Mouse (Mus musculus): ENCODE data around the gene Ing4. TPM values are rescaled to one million over a fixed set of nuclear protein-coding genes. Genes with fewer than 3 reads are reported as not detected.
"Not testable (repeated sequence)": the region's sequence is repeated elsewhere in the genome, so short reads cannot be mapped to it uniquely, and the experiment has no call there.

The Ing4 gene
- polyA plus RNA-seq, 1 experiment from 2014 or later, result 66.6 TPM

DNA sequence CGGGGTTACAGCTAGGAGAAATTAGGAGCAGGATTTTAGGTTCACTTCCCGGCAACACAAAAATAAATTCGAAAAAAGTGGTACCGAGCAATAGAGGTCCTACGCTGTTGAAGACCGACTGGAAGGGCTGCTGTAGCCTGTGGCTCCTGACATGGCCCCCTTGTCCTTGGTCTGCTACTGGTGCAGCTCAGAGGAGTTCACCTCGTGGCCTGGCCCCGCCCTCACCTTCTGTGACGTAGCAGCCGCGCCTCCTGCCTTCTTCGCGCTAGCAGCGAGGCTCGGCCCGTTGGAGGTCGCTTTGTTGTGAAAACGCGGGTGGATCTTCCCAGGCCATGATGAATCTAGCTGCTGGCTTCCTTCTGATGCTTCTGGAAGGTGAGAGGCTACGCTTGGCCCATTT lies 10.1 kb downstream of the Ing4 start, which contains the start of gene Acrbp:
Acrbp (plus strand) TSS at position 12 of the 400 bp plus-strand sequence.
- Histone ChIP-seq H3K27me3 (ENCODE audit: control insufficient read depth, insufficient read depth, low read length) (no peaks in the 10 kb centered on the region), H3K4me1 (ENCODE audit: control insufficient read depth, insufficient read depth, low read length) (no peaks in the 10 kb centered on the region), H3K4me2 (no peak within 1 kb of the TSS), H3K9me3 (replicated peaks; ENCODE audit: control insufficient read depth, low read length) (no peaks in the 10 kb centered on the region), H3K9ac (ENCODE audit: low read depth, low read length) (no peak within 1 kb of the TSS), H3K27ac (ENCODE audit: low read depth, low read length) (no peak within 1 kb of the TSS), H3K4me3 (ENCODE audit: low read depth, low read length) (no peak within 1 kb of the TSS), H3K36me3 (ENCODE audit: control insufficient read depth, insufficient read depth, low read length) (peaks cover 25% of the 10 kb centered on the region)
- WGBS (ENCODE audit: insufficient replicate concordance), result 33% methylated on average over 20 of the region's 20 CpGs
- ATAC-seq (replicated peaks; ENCODE audit: insufficient number of reproducible peaks, low FRiP score, low TSS enrichment), result no peak

- no peaks in the 10 kb centered on the region for H3K4me1 ChIP-seq (ENCODE audit: control insufficient read depth, insufficient read depth, low read length)
- H3K4me2 ChIP-seq, result no peak overlapping the region
- H3K9me3 ChIP-seq (replicated peaks; ENCODE audit: control insufficient read depth, low read length), result no peaks in the 10 kb centered on the region
- peaks cover 21% of the 10 kb centered on the region for H3K36me3 ChIP-seq (ENCODE audit: control insufficient read depth, insufficient read depth, low read length)
- no peak for ATAC-seq (replicated peaks; ENCODE audit: insufficient number of reproducible peaks, low FRiP score, low TSS enrichment)
- 53% methylated on average over 5 of the region's 5 CpGs for WGBS (ENCODE audit: insufficient replicate concordance)
- no peaks in the 10 kb centered on the region for H3K27me3 ChIP-seq (ENCODE audit: control insufficient read depth, insufficient read depth, low read length)
- no peak overlapping the region for H3K4me3 ChIP-seq (ENCODE audit: low read depth, low read length)
- H3K9ac ChIP-seq (ENCODE audit: low read depth, low read length), result no peak overlapping the region
- no peak overlapping the region for H3K27ac ChIP-seq (ENCODE audit: low read depth, low read length)
Observed at GRCm38 (mm10) chr6:125051237-125051636, 11.7 kb downstream of the Ing4 start.

GRCm38 (mm10) chr6:125061493-125061892 lies 21.9 kb downstream of the Ing4 start:
- H3K4me3 ChIP-seq (ENCODE audit: low read depth, low read length), result no peak overlapping the region
- H3K9me3 ChIP-seq (replicated peaks; ENCODE audit: control insufficient read depth, low read length), result no peaks in the 10 kb centered on the region
- H3K36me3 ChIP-seq (ENCODE audit: control insufficient read depth, insufficient read depth, low read length), result no peaks in the 10 kb centered on the region
- H3K27me3 ChIP-seq (ENCODE audit: control insufficient read depth, insufficient read depth, low read length), result 0 out of 2 replicates have a peak, but pooled peaks cover 2% of the 10 kb centered on the region
- peak; percentile 51; the same call in 1 of the 2 replicates for ATAC-seq (replicated peaks; ENCODE audit: insufficient number of reproducible peaks, low FRiP score, low TSS enrichment)
- H3K4me1 ChIP-seq (ENCODE audit: control insufficient read depth, insufficient read depth, low read length), result peaks cover 13% of the 10 kb centered on the region
- H3K4me2 ChIP-seq, result peak overlapping the region; percentile 34
- WGBS (ENCODE audit: insufficient replicate concordance), result 16% methylated on average over 6 of the region's 6 CpGs
- H3K9ac ChIP-seq (ENCODE audit: low read depth, low read length), result peak overlapping the region; percentile 34; the same call in 1 of the 2 replicates
- H3K27ac ChIP-seq (ENCODE audit: low read depth, low read length), result no peak overlapping the region

DNA sequence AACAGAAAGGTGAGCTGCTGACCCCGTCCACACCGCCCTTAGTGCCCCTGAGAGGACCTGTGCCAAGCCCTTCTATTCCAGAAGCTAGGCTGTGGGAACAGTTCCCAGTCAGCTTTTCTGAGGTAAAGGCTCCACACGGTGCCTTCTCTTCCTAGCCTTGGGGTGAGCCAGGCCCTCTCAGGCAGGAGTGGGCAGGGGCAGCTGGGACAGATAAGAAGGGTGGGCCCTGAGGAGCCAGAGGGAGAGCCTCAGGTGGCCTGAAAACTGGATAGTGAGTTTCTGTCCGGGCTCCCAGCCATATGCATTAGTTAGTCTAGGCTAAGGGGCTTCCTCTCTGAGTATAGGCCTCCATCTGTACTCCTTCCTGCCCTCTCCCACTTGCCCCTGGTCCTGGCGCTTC lies 23.0 kb downstream of the Ing4 start:
- Histone ChIP-seq H3K4me2 (no peak overlapping the region), H3K4me1 (ENCODE audit: control insufficient read depth, insufficient read depth, low read length) (peaks cover 13% of the 10 kb centered on the region), H3K9ac (ENCODE audit: low read depth, low read length) (no peak overlapping the region), H3K36me3 (ENCODE audit: control insufficient read depth, insufficient read depth, low read length) (no peaks in the 10 kb centered on the region), H3K4me3 (ENCODE audit: low read depth, low read length) (no peak overlapping the region), H3K27me3 (ENCODE audit: control insufficient read depth, insufficient read depth, low read length) (0 out of 2 replicates have a peak, but pooled peaks cover 2% of the 10 kb centered on the region), H3K27ac (ENCODE audit: low read depth, low read length) (no peak overlapping the region), H3K9me3 (replicated peaks; ENCODE audit: control insufficient read depth, low read length) (no peaks in the 10 kb centered on the region)
- 73% methylated on average over 5 of the region's 5 CpGs for WGBS (ENCODE audit: insufficient replicate concordance)
- no peak for ATAC-seq (replicated peaks; ENCODE audit: insufficient number of reproducible peaks, low FRiP score, low TSS enrichment)

GRCm38 (mm10) chr6:125063906-125064305 lies 24.3 kb downstream of the Ing4 start:
- H3K27me3 ChIP-seq (ENCODE audit: control insufficient read depth, insufficient read depth, low read length), result 0 out of 2 replicates have a peak, but pooled peaks cover 2% of the 10 kb centered on the region
- H3K9ac ChIP-seq (ENCODE audit: low read depth, low read length), result no peak overlapping the region
- H3K4me3 ChIP-seq (ENCODE audit: low read depth, low read length), result no peak overlapping the region
- H3K36me3 ChIP-seq (ENCODE audit: control insufficient read depth, insufficient read depth, low read length), result no peaks in the 10 kb centered on the region
- 80% methylated on average over 6 of the region's 6 CpGs for WGBS (ENCODE audit: insufficient replicate concordance)
- ATAC-seq (replicated peaks; ENCODE audit: insufficient number of reproducible peaks, low FRiP score, low TSS enrichment), result no peak
- H3K4me1 ChIP-seq (ENCODE audit: control insufficient read depth, insufficient read depth, low read length), result peaks cover 13% of the 10 kb centered on the region
- no peaks in the 10 kb centered on the region for H3K9me3 ChIP-seq (replicated peaks; ENCODE audit: control insufficient read depth, low read length)
- H3K27ac ChIP-seq (ENCODE audit: low read depth, low read length), result no peak overlapping the region
- H3K4me2 ChIP-seq, result no peak overlapping the region

GRCm38 (mm10) chr6:125065223-125065622 lies 25.7 kb downstream of the Ing4 start:
- not testable (repeated sequence) for H3K36me3 ChIP-seq (ENCODE audit: control insufficient read depth, insufficient read depth, low read length); H3K27ac ChIP-seq (ENCODE audit: low read depth, low read length); H3K4me3 ChIP-seq (ENCODE audit: low read depth, low read length); H3K9me3 ChIP-seq (replicated peaks; ENCODE audit: control insufficient read depth, low read length); H3K4me2 ChIP-seq; H3K27me3 ChIP-seq (ENCODE audit: control insufficient read depth, insufficient read depth, low read length); H3K9ac ChIP-seq (ENCODE audit: low read depth, low read length); ATAC-seq (replicated peaks; ENCODE audit: insufficient number of reproducible peaks, low FRiP score, low TSS enrichment)
- H3K4me1 ChIP-seq (ENCODE audit: control insufficient read depth, insufficient read depth, low read length), result peaks cover 13% of the 10 kb centered on the region
- no CpG with 5 or more reads among the region's 1 CpGs for WGBS (ENCODE audit: insufficient replicate concordance)

- no peak for ATAC-seq (replicated peaks; ENCODE audit: insufficient number of reproducible peaks, low FRiP score, low TSS enrichment)
- no peak within 1 kb of the TSS for H3K4me2 ChIP-seq
- 52% methylated on average over 8 of the region's 8 CpGs for WGBS (ENCODE audit: insufficient replicate concordance)
Observed at GRCm38 (mm10) chr6:125067571-125067995, 28.0 kb downstream of the Ing4 start, which contains the start of gene Lpar5. Gene Lpar5, plus strand, starts transcription at chr6:125067920.

GRCm38 (mm10) chr6:125071170-125071895 lies 31.8 kb downstream of the Ing4 start:
- H3K36me3 ChIP-seq (ENCODE audit: control insufficient read depth, insufficient read depth, low read length), result no peaks in the 10 kb centered on the region
- H3K27me3 ChIP-seq (ENCODE audit: control insufficient read depth, insufficient read depth, low read length), result no peaks in the 10 kb centered on the region
- no peak overlapping the region for H3K4me2 ChIP-seq
- no peak overlapping the region for H3K4me3 ChIP-seq (ENCODE audit: low read depth, low read length)
- no peak for ATAC-seq (replicated peaks; ENCODE audit: insufficient number of reproducible peaks, low FRiP score, low TSS enrichment)
- peaks cover 8% of the 10 kb centered on the region for H3K4me1 ChIP-seq (ENCODE audit: control insufficient read depth, insufficient read depth, low read length)
- 74% methylated on average over 18 of the region's 18 CpGs for WGBS (ENCODE audit: insufficient replicate concordance)
- no peak overlapping the region for H3K9ac ChIP-seq (ENCODE audit: low read depth, low read length)
- H3K9me3 ChIP-seq (replicated peaks; ENCODE audit: control insufficient read depth, low read length), result no peaks in the 10 kb centered on the region
- H3K27ac ChIP-seq (ENCODE audit: low read depth, low read length), result 0 out of 2 replicates have a peak overlapping the region, but pooled peaks have one; percentile 29

More at GRCm38 (mm10) chr6:125067571-125067995, 28.0 kb downstream of the Ing4 start, which contains the start of gene Lpar5:
- no peaks in the 10 kb centered on the region for H3K36me3 ChIP-seq (ENCODE audit: control insufficient read depth, insufficient read depth, low read length)
- no peaks in the 10 kb centered on the region for H3K9me3 ChIP-seq (replicated peaks; ENCODE audit: control insufficient read depth, low read length)
- H3K4me3 ChIP-seq (ENCODE audit: low read depth, low read length), result no peak within 1 kb of the TSS
- no peak within 1 kb of the TSS for H3K9ac ChIP-seq (ENCODE audit: low read depth, low read length)
- peaks cover 8% of the 10 kb centered on the region for H3K4me1 ChIP-seq (ENCODE audit: control insufficient read depth, insufficient read depth, low read length)
- H3K27ac ChIP-seq (ENCODE audit: low read depth, low read length), result no peak within 1 kb of the TSS
- H3K27me3 ChIP-seq (ENCODE audit: control insufficient read depth, insufficient read depth, low read length), result no peaks in the 10 kb centered on the region

All from heart, embryonic 11.5 days (tissue).